Mouse (Mus musculus): ENCODE data around the gene Pla2g2c. TPM values are rescaled to one million over a fixed set of nuclear protein-coding genes. Genes with fewer than 3 reads are reported as not detected.

Pla2g2c gene
- polyA plus RNA-seq, 1 experiment = not detected

- TF ChIP-seq MAX (IDR thresholded peaks at IDR 0.05; ENCODE audit: low read depth) (no peak), USF1 (IDR thresholded peaks at IDR 0.05; ENCODE audit: low read depth) (no peak), TCF3 (IDR thresholded peaks at IDR 0.05; ENCODE audit: insufficient read length, low read depth) (no peak), REST (IDR thresholded peaks at IDR 0.05; ENCODE audit: insufficient read depth, insufficient read length) (no peak), TCF12 (IDR thresholded peaks at IDR 0.05; ENCODE audit: insufficient read depth, poor library complexity, severe bottlenecking) (no peak), POLR2A (IDR thresholded peaks at IDR 0.05; ENCODE audit: insufficient read length, low read depth) (no peak), SRF (IDR thresholded peaks at IDR 0.05; ENCODE audit: control insufficient read depth, insufficient read length, low read depth) (no peak), CEBPB (IDR thresholded peaks at IDR 0.05; ENCODE audit: insufficient read depth, poor library complexity, severe bottlenecking) (no peak), POLR2AphosphoS2 (IDR thresholded peaks at IDR 0.05; ENCODE audit: insufficient read length, low read depth) (no peak), MYOD1 (IDR thresholded peaks at IDR 0.05; ENCODE audit: control insufficient read depth in 1 of 3, insufficient read length in 2 of 3, low read depth in 2 of 3) (no peak), E2F4 (IDR thresholded peaks at IDR 0.05; ENCODE audit: insufficient read depth) (no peak), MYOG (IDR thresholded peaks at IDR 0.05; ENCODE audit: control insufficient read depth in 1 of 3, insufficient read depth in 1 of 3, insufficient read length in 2 of 3, low read depth in 2 of 3) (no peak)
- no peak overlapping the region for H3K4me2 ChIP-seq (ENCODE audit: low read depth)
- no peaks in the 10 kb centered on the region for H3K36me3 ChIP-seq (ENCODE audit: control insufficient read depth, insufficient read depth)
- H3K27me3 ChIP-seq (ENCODE audit: control insufficient read depth, insufficient read depth, insufficient read length) = peaks cover 12% of the 10 kb centered on the region
- H3K4me3 ChIP-seq = no peak overlapping the region
- no peaks in the 10 kb centered on the region for H3K79me2 ChIP-seq (ENCODE audit: control insufficient read depth, insufficient read depth)
- no peak overlapping the region for H3ac ChIP-seq (ENCODE audit: control insufficient read depth, insufficient read length)
These were observed 13.4 kb upstream of the Pla2g2c start for GRCm38 (mm10) chr4:138711051-138711820.

DNA sequence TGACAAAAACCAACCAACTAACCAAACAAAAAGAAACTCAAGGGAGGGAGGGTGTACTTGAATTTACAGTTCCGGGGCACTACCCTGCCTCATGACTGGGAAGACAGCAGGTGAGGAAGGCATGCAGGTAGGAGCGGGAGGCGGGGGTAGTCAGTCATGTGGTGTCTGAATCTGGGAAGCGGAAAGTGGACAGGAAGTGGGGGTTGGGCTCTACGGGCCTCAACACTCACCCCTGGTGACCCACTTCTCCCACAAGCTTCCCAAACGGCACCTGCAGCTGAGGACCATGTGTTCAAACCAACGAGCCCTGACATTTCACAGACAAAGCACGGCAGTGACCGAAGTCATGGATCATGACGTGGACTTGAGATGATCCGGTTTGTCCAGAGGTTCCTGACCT, 12.5 kb upstream of the Pla2g2c start:
- no peaks in the 10 kb centered on the region for H3K36me3 ChIP-seq (ENCODE audit: control insufficient read depth, insufficient read depth)
- H3K79me2 ChIP-seq (ENCODE audit: control insufficient read depth, insufficient read depth) = no peaks in the 10 kb centered on the region
- H3K4me2 ChIP-seq (ENCODE audit: low read depth) = no peak overlapping the region
- peaks cover 12% of the 10 kb centered on the region for H3K27me3 ChIP-seq (ENCODE audit: control insufficient read depth, insufficient read depth, insufficient read length)
- H3K4me3 ChIP-seq = no peak overlapping the region
- TF ChIP-seq MYOG (IDR thresholded peaks at IDR 0.05; ENCODE audit: control insufficient read depth in 1 of 3, insufficient read depth in 1 of 3, insufficient read length in 2 of 3, low read depth in 2 of 3) (no peak), E2F4 (IDR thresholded peaks at IDR 0.05; ENCODE audit: insufficient read depth) (no peak), MAX (IDR thresholded peaks at IDR 0.05; ENCODE audit: low read depth) (no peak), REST (IDR thresholded peaks at IDR 0.05; ENCODE audit: insufficient read depth, insufficient read length) (no peak), MYOD1 (IDR thresholded peaks at IDR 0.05; ENCODE audit: control insufficient read depth in 1 of 3, insufficient read length in 2 of 3, low read depth in 2 of 3) (no peak), TCF12 (IDR thresholded peaks at IDR 0.05; ENCODE audit: insufficient read depth, poor library complexity, severe bottlenecking) (no peak), USF1 (IDR thresholded peaks at IDR 0.05; ENCODE audit: low read depth) (no peak), SRF (IDR thresholded peaks at IDR 0.05; ENCODE audit: control insufficient read depth, insufficient read length, low read depth) (no peak)
- H3ac ChIP-seq (ENCODE audit: control insufficient read depth, insufficient read length) = no peak overlapping the region

DNA sequence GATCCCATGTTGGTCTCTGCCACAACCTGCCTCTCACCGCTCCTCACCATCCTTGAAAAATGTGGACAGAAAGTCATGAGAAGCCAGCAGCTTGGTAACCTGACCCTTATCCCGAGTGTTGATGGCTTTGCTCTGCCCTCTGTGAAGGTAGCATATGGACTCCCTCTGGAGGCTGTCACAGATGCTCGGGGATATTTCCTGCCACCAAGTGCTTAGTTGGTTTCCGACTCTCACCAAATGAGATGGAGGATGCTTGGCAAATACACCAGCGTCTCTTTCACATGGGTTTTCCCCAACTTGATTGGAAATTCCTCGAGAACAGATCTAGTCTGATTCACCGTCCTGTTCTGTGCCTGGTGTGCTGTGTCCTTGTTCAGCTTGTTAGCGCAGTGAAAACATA, 12.0 kb upstream of the Pla2g2c start:
- TF ChIP-seq USF1 (IDR thresholded peaks at IDR 0.05; ENCODE audit: low read depth) (no peak), MYOG (IDR thresholded peaks at IDR 0.05; ENCODE audit: control insufficient read depth in 1 of 3, insufficient read depth in 1 of 3, insufficient read length in 2 of 3, low read depth in 2 of 3) (no peak), POLR2A (IDR thresholded peaks at IDR 0.05; ENCODE audit: insufficient read length, low read depth) (no peak), TCF3 (IDR thresholded peaks at IDR 0.05; ENCODE audit: insufficient read length, low read depth) (no peak), E2F4 (IDR thresholded peaks at IDR 0.05; ENCODE audit: insufficient read depth) (no peak), MYOD1 (IDR thresholded peaks at IDR 0.05; ENCODE audit: control insufficient read depth in 1 of 3, insufficient read length in 2 of 3, low read depth in 2 of 3) (no peak), SRF (IDR thresholded peaks at IDR 0.05; ENCODE audit: control insufficient read depth, insufficient read length, low read depth) (no peak), POLR2AphosphoS2 (IDR thresholded peaks at IDR 0.05; ENCODE audit: insufficient read length, low read depth) (no peak)
- Histone ChIP-seq H3ac (ENCODE audit: control insufficient read depth, insufficient read length) (no peak overlapping the region), H3K79me2 (ENCODE audit: control insufficient read depth, insufficient read depth) (no peaks in the 10 kb centered on the region), H3K4me2 (ENCODE audit: low read depth) (no peak overlapping the region), H3K4me3 (no peak overlapping the region), H3K27me3 (ENCODE audit: control insufficient read depth, insufficient read depth, insufficient read length) (peaks cover 12% of the 10 kb centered on the region), H3K36me3 (ENCODE audit: control insufficient read depth, insufficient read depth) (no peaks in the 10 kb centered on the region)

GRCm38 (mm10) chr4:138714186-138714585, 10.4 kb upstream of the Pla2g2c start:
- Histone ChIP-seq H3ac (ENCODE audit: control insufficient read depth, insufficient read length) (no peak overlapping the region), H3K79me2 (ENCODE audit: control insufficient read depth, insufficient read depth) (no peaks in the 10 kb centered on the region), H3K4me2 (ENCODE audit: low read depth) (no peak overlapping the region), H3K27me3 (ENCODE audit: control insufficient read depth, insufficient read depth, insufficient read length) (peaks cover 12% of the 10 kb centered on the region), H3K4me3 (no peak overlapping the region), H3K36me3 (ENCODE audit: control insufficient read depth, insufficient read depth) (no peaks in the 10 kb centered on the region)
- TF ChIP-seq MAX (IDR thresholded peaks at IDR 0.05; ENCODE audit: low read depth) (no peak), CEBPB (IDR thresholded peaks at IDR 0.05; ENCODE audit: insufficient read depth, poor library complexity, severe bottlenecking) (no peak), E2F4 (IDR thresholded peaks at IDR 0.05; ENCODE audit: insufficient read depth) (no peak), MYOG (IDR thresholded peaks at IDR 0.05; ENCODE audit: control insufficient read depth in 1 of 3, insufficient read depth in 1 of 3, insufficient read length in 2 of 3, low read depth in 2 of 3) (no peak), USF1 (IDR thresholded peaks at IDR 0.05; ENCODE audit: low read depth) (no peak), POLR2AphosphoS2 (IDR thresholded peaks at IDR 0.05; ENCODE audit: insufficient read length, low read depth) (no peak), MYOD1 (IDR thresholded peaks at IDR 0.05; ENCODE audit: control insufficient read depth in 1 of 3, insufficient read length in 2 of 3, low read depth in 2 of 3) (no peak), TCF12 (IDR thresholded peaks at IDR 0.05; ENCODE audit: insufficient read depth, poor library complexity, severe bottlenecking) (no peak), TCF3 (IDR thresholded peaks at IDR 0.05; ENCODE audit: insufficient read length, low read depth) (no peak), SRF (IDR thresholded peaks at IDR 0.05; ENCODE audit: control insufficient read depth, insufficient read length, low read depth) (no peak), POLR2A (IDR thresholded peaks at IDR 0.05; ENCODE audit: insufficient read length, low read depth) (no peak), REST (IDR thresholded peaks at IDR 0.05; ENCODE audit: insufficient read depth, insufficient read length) (no peak)
